Mouse (Mus musculus) erythroblast, embryonic 14.5 days (primary cell): ENCODE data around the gene Pigz.

Experiments used
- GATA1 ChIP-seq: IDR thresholded peaks from 2 replicates; pipeline ENCODE4 v1.6.1; 2012; ENCODE audit warnings: low read length, inconsistent platforms, mixed read lengths
- TAL1 ChIP-seq: IDR thresholded peaks from 3 replicates; pipeline ENCODE4 v1.6.1; 2012; ENCODE audit warnings: low read length, inconsistent platforms, mixed read lengths

- no peak for TF ChIP-seq TAL1
- no peak for TF ChIP-seq GATA1
Observed at GRCm38 (mm10) chr16:31980946-31981345, 47.3 kb downstream of the Pigz start.
